Mouse (Mus musculus): ENCODE measurements around the gene Jpt1.
"Not testable (repeated sequence)": the region's sequence is repeated elsewhere in the genome, so short reads cannot be mapped to it uniquely, and the experiment has no call there.

Jpt1 gene

GRCm38 (mm10) chr11:115473626-115474275 is 40.4 kb downstream of the Jpt1 start:
- DNase-seq = peak; percentile 96

- no peak for DNase-seq
Measured at GRCm38 (mm10) chr11:115472183-115472582, 42.0 kb downstream of the Jpt1 start.

- DNase-seq = no peak
Measured at GRCm38 (mm10) chr11:115467217-115467618, 47.0 kb downstream of the Jpt1 start.

GRCm38 (mm10) chr11:115464851-115465250 is 49.3 kb downstream of the Jpt1 start:
- no peak for DNase-seq

- peak; percentile 56 for DNase-seq
Measured at GRCm38 (mm10) chr11:115463397-115463796, 50.8 kb downstream of the Jpt1 start.

GRCm38 (mm10) chr11:115462243-115462891 is 51.8 kb downstream of the Jpt1 start, which contains the start of gene Slc16a5:
TSS of gene Slc16a5 (plus strand) at chr11:115462474.
- DNase-seq = peak; percentile 61

GRCm38 (mm10) chr11:115461846-115462242 is 52.3 kb downstream of the Jpt1 start:
- DNase-seq = no peak

GRCm38 (mm10) chr11:115460976-115461375 is 53.2 kb downstream of the Jpt1 start:
- no peak for DNase-seq

GRCm38 (mm10) chr11:115457405-115457804 is 56.8 kb downstream of the Jpt1 start:
- DNase-seq = peak; percentile 80

GRCm38 (mm10) chr11:115456182-115456581 is 58.0 kb downstream of the Jpt1 start:
- no peak for DNase-seq

- no peak for DNase-seq
Measured at GRCm38 (mm10) chr11:115455619-115456018, 58.6 kb downstream of the Jpt1 start.

- DNase-seq = not testable (repeated sequence)
Measured at GRCm38 (mm10) chr11:115454822-115455221, 59.4 kb downstream of the Jpt1 start.

- DNase-seq = no peak
Measured at GRCm38 (mm10) chr11:115453306-115453705, 60.9 kb downstream of the Jpt1 start.

- DNase-seq = no peak
Measured at GRCm38 (mm10) chr11:115452281-115452860, 61.8 kb downstream of the Jpt1 start.

- no peak for DNase-seq
Measured at GRCm38 (mm10) chr11:115451781-115452241, 62.4 kb downstream of the Jpt1 start.

- DNase-seq = no peak
Measured at GRCm38 (mm10) chr11:115450176-115450575, 64.0 kb downstream of the Jpt1 start.

- peak; percentile 79 for DNase-seq
Measured at GRCm38 (mm10) chr11:115448998-115449397, 65.2 kb downstream of the Jpt1 start.

- DNase-seq = peak; percentile 63
Measured at GRCm38 (mm10) chr11:115448075-115448474, 66.1 kb downstream of the Jpt1 start.

Data from kidney, postnatal 10 days (tissue).